Mouse (Mus musculus): Measurements from ENCODE around the gene Zfp444. TPM values are rescaled to one million over a fixed set of nuclear protein-coding genes. Genes with fewer than 3 reads are reported as not detected.

Zfp444 gene
- polyA plus RNA-seq, 1 experiment = 30.9 TPM

- Histone ChIP-seq H3K79me2 (ENCODE audit: control insufficient read depth, insufficient read depth) (peaks cover 92% of the 10 kb centered on the region), H3K79me3 (ENCODE audit: low read depth) (peaks cover 86% of the 10 kb centered on the region), H3ac (ENCODE audit: control insufficient read depth, insufficient read length, low read depth) (no peak overlapping the region), H3K4me3 (ENCODE audit: insufficient read depth, poor library complexity, severe bottlenecking) (no peak overlapping the region), H3K36me3 (ENCODE audit: control insufficient read depth, insufficient read depth) (no peaks in the 10 kb centered on the region), H3K27me3 (ENCODE audit: control insufficient read depth, insufficient read depth, insufficient read length) (no peaks in the 10 kb centered on the region)
- no peak for TF ChIP-seq CEBPB (IDR thresholded peaks at IDR 0.05; ENCODE audit: low read depth)
- no peak for TF ChIP-seq CTCF (IDR thresholded peaks at IDR 0.05; ENCODE audit: control insufficient read depth, insufficient read depth, insufficient read length)
- no peak for TF ChIP-seq MYOD1 (IDR thresholded peaks at IDR 0.05; ENCODE audit: control insufficient read depth, insufficient read length, low read depth)
- no peak for TF ChIP-seq USF1 (IDR thresholded peaks at IDR 0.05; ENCODE audit: low read depth)
- TF ChIP-seq MYOG (IDR thresholded peaks at IDR 0.05; ENCODE audit: control insufficient read depth, extremely low read depth, insufficient read length) = no peak
- no peak for TF ChIP-seq FOSL1 (IDR thresholded peaks at IDR 0.05; ENCODE audit: insufficient read depth, low read length, poor library complexity, severe bottlenecking)
These were observed 20.8 kb upstream of the Zfp444 start for GRCm38 (mm10) chr7:6151266-6151665.

GRCm38 (mm10) chr7:6152036-6152435 is 20.0 kb upstream of the Zfp444 start:
- TF ChIP-seq CEBPB (IDR thresholded peaks at IDR 0.05; ENCODE audit: low read depth) = no peak
- Histone ChIP-seq H3K36me3 (ENCODE audit: control insufficient read depth, insufficient read depth) (no peaks in the 10 kb centered on the region), H3K79me2 (ENCODE audit: control insufficient read depth, insufficient read depth) (peaks cover 84% of the 10 kb centered on the region)

DNA sequence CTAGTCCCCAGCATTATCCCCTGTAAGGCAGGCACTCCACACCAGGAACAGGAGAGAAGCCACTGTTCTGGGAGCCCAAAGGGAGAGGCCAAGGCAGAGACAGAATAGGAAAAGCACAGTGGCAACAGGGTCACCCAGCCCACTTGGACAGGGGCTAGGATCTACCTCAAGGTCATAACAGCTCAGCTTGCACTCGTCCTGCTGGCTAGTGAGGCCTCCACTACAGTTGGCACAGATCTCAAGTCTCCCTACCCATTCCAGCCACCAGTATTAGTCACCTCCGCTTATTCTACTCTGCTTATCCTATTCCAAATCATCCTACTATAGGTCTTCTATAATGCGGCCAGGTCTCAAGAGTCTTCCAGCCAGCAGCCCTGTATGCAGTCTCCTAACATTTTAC is 18.9 kb upstream of the Zfp444 start:
- peaks cover 71% of the 10 kb centered on the region for H3K79me3 ChIP-seq (ENCODE audit: low read depth)
- H3K79me2 ChIP-seq (ENCODE audit: control insufficient read depth, insufficient read depth) = peaks cover 73% of the 10 kb centered on the region
- H3ac ChIP-seq (ENCODE audit: control insufficient read depth, insufficient read length, low read depth) = no peak overlapping the region
- H3K4me3 ChIP-seq (ENCODE audit: insufficient read depth, poor library complexity, severe bottlenecking) = no peak overlapping the region
- no peaks in the 10 kb centered on the region for H3K27me3 ChIP-seq (ENCODE audit: control insufficient read depth, insufficient read depth, insufficient read length)
- TF ChIP-seq MYOD1 (IDR thresholded peaks at IDR 0.05; ENCODE audit: control insufficient read depth, insufficient read length, low read depth) (no peak), MYOG (IDR thresholded peaks at IDR 0.05; ENCODE audit: control insufficient read depth, extremely low read depth, insufficient read length) (no peak), CTCF (IDR thresholded peaks at IDR 0.05; ENCODE audit: control insufficient read depth, insufficient read depth, insufficient read length) (no peak), FOSL1 (IDR thresholded peaks at IDR 0.05; ENCODE audit: insufficient read depth, low read length, poor library complexity, severe bottlenecking) (no peak), CEBPB (IDR thresholded peaks at IDR 0.05; ENCODE audit: low read depth) (no peak), MAX (IDR thresholded peaks at IDR 0.05) (no peak), USF1 (IDR thresholded peaks at IDR 0.05; ENCODE audit: low read depth) (no peak)
- H3K36me3 ChIP-seq (ENCODE audit: control insufficient read depth, insufficient read depth) = no peaks in the 10 kb centered on the region

More at GRCm38 (mm10) chr7:6152036-6152435, 20.0 kb upstream of the Zfp444 start:
- no peak overlapping the region for H3ac ChIP-seq (ENCODE audit: control insufficient read depth, insufficient read length, low read depth)
- H3K4me3 ChIP-seq (ENCODE audit: insufficient read depth, poor library complexity, severe bottlenecking) = no peak overlapping the region
- H3K79me3 ChIP-seq (ENCODE audit: low read depth) = peaks cover 79% of the 10 kb centered on the region
- H3K27me3 ChIP-seq (ENCODE audit: control insufficient read depth, insufficient read depth, insufficient read length) = no peaks in the 10 kb centered on the region

DNA sequence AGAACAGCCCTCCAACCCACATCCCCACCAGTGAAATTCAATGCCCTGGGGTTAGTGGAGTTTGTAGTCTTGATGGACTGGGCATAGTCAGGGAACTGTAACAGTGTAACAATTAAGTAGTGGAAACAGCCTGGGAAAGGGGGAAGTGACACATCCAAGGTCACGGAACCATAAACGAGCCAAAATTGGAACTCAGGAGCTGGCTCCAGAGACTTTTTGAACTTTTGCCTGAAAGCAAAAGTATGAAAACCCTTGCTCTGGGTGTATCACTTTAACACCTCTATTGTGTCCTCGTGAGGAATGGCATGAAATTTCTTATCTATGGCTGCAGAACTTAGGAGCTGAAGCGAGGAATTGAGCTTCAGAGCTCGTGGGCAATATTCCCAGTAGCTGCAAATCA is 17.9 kb upstream of the Zfp444 start:
- H3K27me3 ChIP-seq (ENCODE audit: control insufficient read depth, insufficient read depth, insufficient read length) = no peaks in the 10 kb centered on the region
- no peak overlapping the region for H3K4me3 ChIP-seq (ENCODE audit: insufficient read depth, poor library complexity, severe bottlenecking)
- TF ChIP-seq MAX (IDR thresholded peaks at IDR 0.05) (no peak), CEBPB (IDR thresholded peaks at IDR 0.05; ENCODE audit: low read depth) (no peak), MYOD1 (IDR thresholded peaks at IDR 0.05; ENCODE audit: control insufficient read depth, insufficient read length, low read depth) (no peak), FOSL1 (IDR thresholded peaks at IDR 0.05; ENCODE audit: insufficient read depth, low read length, poor library complexity, severe bottlenecking) (no peak), USF1 (IDR thresholded peaks at IDR 0.05; ENCODE audit: low read depth) (no peak), CTCF (IDR thresholded peaks at IDR 0.05; ENCODE audit: control insufficient read depth, insufficient read depth, insufficient read length) (no peak), MYOG (IDR thresholded peaks at IDR 0.05; ENCODE audit: control insufficient read depth, extremely low read depth, insufficient read length) (no peak)
- H3ac ChIP-seq (ENCODE audit: control insufficient read depth, insufficient read length, low read depth) = no peak overlapping the region
- H3K36me3 ChIP-seq (ENCODE audit: control insufficient read depth, insufficient read depth) = no peaks in the 10 kb centered on the region
- peaks cover 63% of the 10 kb centered on the region for H3K79me2 ChIP-seq (ENCODE audit: control insufficient read depth, insufficient read depth)
- peaks cover 62% of the 10 kb centered on the region for H3K79me3 ChIP-seq (ENCODE audit: low read depth)

DNA sequence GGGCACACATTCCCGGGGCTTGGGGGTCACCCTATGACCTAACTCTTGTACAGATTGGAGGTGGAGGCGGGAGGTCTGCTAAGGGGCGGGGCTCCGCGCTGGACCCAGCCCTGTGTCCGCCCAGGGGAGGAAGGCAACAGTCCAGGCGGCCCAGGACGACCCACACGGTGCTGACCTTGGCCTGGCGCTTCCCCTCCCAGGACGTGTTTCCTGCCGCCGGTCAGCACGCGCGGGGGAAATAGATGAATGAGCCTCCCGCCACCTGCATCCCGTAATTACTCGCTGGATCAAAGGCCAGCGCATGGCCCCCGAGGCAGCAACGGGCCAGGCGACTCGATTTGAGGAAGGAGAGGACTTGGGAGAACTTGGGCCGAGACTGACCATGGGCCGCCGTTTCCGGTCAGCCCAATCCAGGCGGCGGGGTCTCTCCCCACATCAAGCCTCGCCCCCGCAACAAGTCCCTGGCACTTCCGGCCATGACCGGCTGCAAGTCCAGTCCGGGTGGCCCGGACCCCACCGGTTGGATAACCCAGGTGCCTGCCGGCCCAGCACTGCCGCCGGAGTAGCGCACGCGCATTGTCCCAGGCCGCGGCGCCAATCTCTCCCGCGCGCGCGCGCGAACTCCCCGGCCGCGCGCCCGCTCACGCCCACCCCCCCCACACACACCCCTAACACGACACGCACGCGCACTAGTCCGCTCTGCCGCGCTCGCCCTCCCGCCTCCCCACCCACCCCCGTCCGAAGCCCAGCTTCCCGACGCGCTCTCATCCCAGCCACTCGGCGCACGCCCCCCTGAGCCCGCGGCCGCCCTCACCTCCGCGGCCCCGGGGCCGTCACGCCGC is 16.8 kb upstream of the Zfp444 start:
- Histone ChIP-seq H3K4me3 (ENCODE audit: insufficient read depth, poor library complexity, severe bottlenecking) (peak overlapping the region; percentile 59), H3K36me3 (ENCODE audit: control insufficient read depth, insufficient read depth) (no peaks in the 10 kb centered on the region), H3K79me3 (ENCODE audit: low read depth) (peaks cover 51% of the 10 kb centered on the region), H3K27me3 (ENCODE audit: control insufficient read depth, insufficient read depth, insufficient read length) (no peaks in the 10 kb centered on the region), H3K79me2 (ENCODE audit: control insufficient read depth, insufficient read depth) (peaks cover 52% of the 10 kb centered on the region), H3ac (ENCODE audit: control insufficient read depth, insufficient read length, low read depth) (peak overlapping the region; percentile 87)
- no peak for TF ChIP-seq MYOD1 (IDR thresholded peaks at IDR 0.05; ENCODE audit: control insufficient read depth, insufficient read length, low read depth)
- no peak for TF ChIP-seq MAX (IDR thresholded peaks at IDR 0.05)
- TF ChIP-seq CEBPB (IDR thresholded peaks at IDR 0.05; ENCODE audit: low read depth) = no peak

GRCm38 (mm10) chr7:6155901-6156411 is 16.1 kb upstream of the Zfp444 start, which contains the start of gene Zfp787:
Zfp787 (minus strand) TSS chr7:6155997.
- Histone ChIP-seq H3K36me3 (ENCODE audit: control insufficient read depth, insufficient read depth) (no peaks in the 10 kb centered on the region), H3K79me2 (ENCODE audit: control insufficient read depth, insufficient read depth) (peaks cover 45% of the 10 kb centered on the region), H3K27me3 (ENCODE audit: control insufficient read depth, insufficient read depth, insufficient read length) (no peaks in the 10 kb centered on the region), H3ac (ENCODE audit: control insufficient read depth, insufficient read length, low read depth) (peak within 1 kb of the TSS; percentile 87), H3K79me3 (ENCODE audit: low read depth) (peaks cover 44% of the 10 kb centered on the region), H3K4me3 (ENCODE audit: insufficient read depth, poor library complexity, severe bottlenecking) (peak within 1 kb of the TSS; percentile 59)
- no peak for TF ChIP-seq MYOD1 (IDR thresholded peaks at IDR 0.05; ENCODE audit: control insufficient read depth, insufficient read length, low read depth)
- no peak for TF ChIP-seq CEBPB (IDR thresholded peaks at IDR 0.05; ENCODE audit: low read depth)
- TF ChIP-seq USF1 (IDR thresholded peaks at IDR 0.05; ENCODE audit: low read depth) = no peak
- TF ChIP-seq FOSL1 (IDR thresholded peaks at IDR 0.05; ENCODE audit: insufficient read depth, low read length, poor library complexity, severe bottlenecking) = no peak
- TF ChIP-seq MAX (IDR thresholded peaks at IDR 0.05) = no peak
- no peak for TF ChIP-seq CTCF (IDR thresholded peaks at IDR 0.05; ENCODE audit: control insufficient read depth, insufficient read depth, insufficient read length)
- no peak for TF ChIP-seq MYOG (IDR thresholded peaks at IDR 0.05; ENCODE audit: control insufficient read depth, extremely low read depth, insufficient read length)
